Mouse (Mus musculus) olfactory bulb, adult 2 months (tissue): ENCODE results near the gene Ndufa7.

Experiments
- CTCF ChIP-seq: fragments of 200-500 bp; IDR thresholded peaks from 2 replicates; pipeline ENCODE4 v1.5.1; 2012; ENCODE audit warnings: low read depth, mild to moderate bottlenecking, low read length, moderate library complexity; ENCODE audit not compliant: insufficient read depth
- POLR2A ChIP-seq: fragments of 200-500 bp; IDR thresholded peaks from 2 replicates; pipeline ENCODE4 v1.6.1; 2012; ENCODE audit warnings: mild to moderate bottlenecking, low read depth, low read length, moderate library complexity; ENCODE audit not compliant: insufficient read depth

DNA sequence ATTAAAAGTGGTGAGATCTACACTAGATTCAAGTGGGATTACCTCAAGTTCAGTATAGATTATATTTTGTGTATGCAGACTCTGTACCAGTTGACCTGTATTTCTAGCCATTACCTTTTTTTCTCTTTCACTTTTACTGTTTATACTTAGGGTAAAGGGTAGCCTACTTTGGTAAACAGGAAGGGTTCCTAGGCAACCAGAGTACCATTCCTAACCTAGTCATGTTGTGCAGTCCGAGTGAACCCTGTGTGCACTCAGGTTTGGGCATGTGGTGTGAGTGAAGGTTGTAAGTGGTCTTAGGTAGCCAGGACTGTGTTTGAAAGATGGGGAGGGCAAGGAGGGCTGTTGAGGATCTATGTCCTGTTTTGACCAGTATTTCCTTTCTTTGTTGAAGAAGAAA lies 27.0 kb downstream of the Ndufa7 start:
- no peak for TF ChIP-seq POLR2A
- TF ChIP-seq CTCF: no peak
